In genomic region chr10:93311576-93311975, GRCm38 (mm10) we compare ENCODE assay signal across 7 mouse cellular contexts. TPM values are rescaled to one million over a fixed set of nuclear protein-coding genes. Genes with fewer than 3 reads are reported as not detected.
DNase-seq lines count a peak whose midpoint lies in the region; ATAC-seq and TF ChIP-seq lines count a peak whose summit lies in the region.

No protein-coding gene starts in this region.

- H3K9me3 ChIP-seq in forebrain, embryonic 12.5 days, result no peaks in the 10 kb centered on the region
- no peaks in the 10 kb centered on the region for H3K9me3 ChIP-seq in liver, embryonic 11.5 days (ENCODE audit: control insufficient read depth, low read length)
- no peaks in the 10 kb centered on the region for H3K9me3 ChIP-seq in stomach, embryonic 15.5 days

- H3K27me3 ChIP-seq in forebrain, embryonic 12.5 days, result peaks cover 19% of the 10 kb centered on the region
- H3K27me3 ChIP-seq in liver, embryonic 11.5 days (replicated peaks; ENCODE audit: control insufficient read depth, insufficient read depth, low read length), result peaks cover 31% of the 10 kb centered on the region
- no peaks in the 10 kb centered on the region for H3K27me3 ChIP-seq in stomach, embryonic 15.5 days (replicated peaks)

- WGBS in lung, adult 2 months, result 21% methylated on average over 4 of the region's 4 CpGs
- WGBS in forebrain, embryonic 12.5 days, result 3% methylated on average over 4 of the region's 4 CpGs
- 16% methylated on average over 4 of the region's 4 CpGs for WGBS in liver, embryonic 11.5 days
- 14% methylated on average over 4 of the region's 4 CpGs for WGBS in stomach, embryonic 15.5 days

- no peak for ATAC-seq in forebrain, embryonic 12.5 days (ENCODE audit: low FRiP score)
- ATAC-seq in liver, embryonic 11.5 days (replicated peaks; ENCODE audit: low FRiP score), result no peak
- no peak for ATAC-seq in stomach, embryonic 15.5 days (ENCODE audit: insufficient read depth, low FRiP score, low read depth)

- no peak for TF ChIP-seq CTCF in lung, adult 2 months (IDR thresholded peaks at IDR 0.05; ENCODE audit: insufficient read depth, low read length)

- no peak overlapping the region for H3K27ac ChIP-seq in forebrain, embryonic 12.5 days
- 0 out of 2 replicates have a peak overlapping the region, but pooled peaks have one; percentile 86 for H3K27ac ChIP-seq in liver, embryonic 11.5 days (ENCODE audit: low read depth, low read length)
- H3K27ac ChIP-seq in stomach, embryonic 15.5 days, result peak overlapping the region; percentile 88; the same call in 1 of the 2 replicates

- no peak for TF ChIP-seq POLR2A in lung, adult 2 months (IDR thresholded peaks at IDR 0.05; ENCODE audit: borderline replicate concordance, extremely low read depth, low read depth, low read length)

- H3K9ac ChIP-seq in forebrain, embryonic 12.5 days, result no peak overlapping the region
- no peak overlapping the region for H3K9ac ChIP-seq in liver, embryonic 11.5 days (ENCODE audit: low read depth, low read length)
- H3K9ac ChIP-seq in stomach, embryonic 15.5 days, result no peak overlapping the region

- peak overlapping the region; percentile 19 for H3K4me3 ChIP-seq in lung, adult 2 months (replicated peaks; ENCODE audit: extremely low read depth, low read depth, low read length)
- peak overlapping the region; percentile 57; the same call in 1 of the 2 replicates for H3K4me3 ChIP-seq in forebrain, embryonic 12.5 days (replicated peaks)
- peak overlapping the region; percentile 69 for H3K4me3 ChIP-seq in liver, embryonic 11.5 days (ENCODE audit: low read depth, low read length)
- peak overlapping the region; percentile 72 for H3K4me3 ChIP-seq in stomach, embryonic 15.5 days (replicated peaks)

- H3K4me1 ChIP-seq in lung, adult 2 months (ENCODE audit: control insufficient read depth, insufficient read depth, low read length), result peaks cover 4% of the 10 kb centered on the region
- H3K4me1 ChIP-seq in forebrain, embryonic 12.5 days, result peaks cover 19% of the 10 kb centered on the region
- peaks cover 4% of the 10 kb centered on the region; the same call in 1 of the 2 replicates for H3K4me1 ChIP-seq in liver, embryonic 11.5 days (replicated peaks; ENCODE audit: control insufficient read depth, insufficient read depth, low read length)
- no peaks in the 10 kb centered on the region for H3K4me1 ChIP-seq in stomach, embryonic 15.5 days

- no peak for DNase-seq in lung, adult 2 months
- DNase-seq in lung, postnatal 10 days, result no peak
- DNase-seq in liver, embryonic 11.5 days (ENCODE audit: low spot score), result no peak
- no peak for DNase-seq in cerebellum, adult 11-12 months
- no peak for DNase-seq in adrenal gland, postnatal 36 days

- no peaks in the 10 kb centered on the region for H3K36me3 ChIP-seq in forebrain, embryonic 12.5 days (replicated peaks)
- H3K36me3 ChIP-seq in liver, embryonic 11.5 days (ENCODE audit: control insufficient read depth, insufficient read depth, low read length), result no peaks in the 10 kb centered on the region
- no peaks in the 10 kb centered on the region for H3K36me3 ChIP-seq in stomach, embryonic 15.5 days

- H3K4me2 ChIP-seq in forebrain, embryonic 12.5 days, result peak overlapping the region; percentile 99
- peak overlapping the region; percentile 89 for H3K4me2 ChIP-seq in liver, embryonic 11.5 days
- H3K4me2 ChIP-seq in stomach, embryonic 15.5 days, result peak overlapping the region; percentile 95

RNA-seq across cellular contexts. Expression of gene Elk3, which starts 0.6 kb away (rescaled TPM):
- 76.0 and 99.4 TPM in 2 replicates for polyA plus RNA-seq in lung, adult 2 months (2012; rRNA removed)
- polyA plus RNA-seq in forebrain, embryonic 12.5 days (2016; fragmentation: Nextera tagmentation; extraction: Ambion mirVana), result 11.5 and 12.6 TPM in 2 replicates
- 15.9 and 17.6 TPM in 2 replicates for polyA plus RNA-seq in liver, embryonic 11.5 days (2014; fragmentation: Nextera tagmentation; extraction: Ambion mirVana)
- polyA plus RNA-seq in stomach, embryonic 15.5 days (2015; fragmentation: Nextera tagmentation; extraction: Ambion mirVana), result 24.1 and 26.8 TPM in 2 replicates
- total RNA-seq in adrenal gland, postnatal 36 days (2021), result 10 to 100 TPM; 40.2 to 42.0 TPM

Comparison
In these comparisons a context has a peak if more than half of its experiments do, and no peak if none do; other contexts are left out.
1. H3K4me3 ChIP-seq: peak in every context shown above with its lines; median percentile 72 in stomach, embryonic 15.5 days; 69 in liver, embryonic 11.5 days; 57 in forebrain, embryonic 12.5 days; 19 in lung, adult 2 months.